Mouse (Mus musculus) intestine, postnatal 0 days (tissue): ENCODE measurements around the gene Gcnt4. TPM values are rescaled to one million over a fixed set of nuclear protein-coding genes. Genes with fewer than 3 reads are reported as not detected.

Experiments used
- ATAC-seq: fragments of 200-750 bp; cut with Nextera tagmentation; 2 replicates; pipeline ENCODE4 v1.8.0; 2017; ENCODE audit warnings: mild to moderate bottlenecking, moderate TSS enrichment, moderate library complexity
- H3K27ac ChIP-seq: fragments of 300-500 bp; sonication (generic); 2 replicates; pipeline ENCODE4 v1.5.1; 2014; ENCODE audit warnings: mild to moderate bottlenecking, low read depth, low read length, moderate library complexity
- H3K27me3 ChIP-seq: fragments of 300-500 bp; sonication (generic); replicated peaks from 2 replicates; pipeline ENCODE4 v1.6.1; 2014; ENCODE audit warnings: low read length, mixed read lengths; ENCODE audit not compliant: control insufficient read depth, insufficient read depth
- H3K36me3 ChIP-seq: fragments of 300-500 bp; sonication (generic); 2 replicates; pipeline ENCODE4 v1.6.1; 2014; ENCODE audit warnings: mild to moderate bottlenecking, moderate library complexity; ENCODE audit not compliant: control insufficient read depth, insufficient read depth
- H3K4me1 ChIP-seq: fragments of 300-500 bp; sonication (generic); replicated peaks from 2 replicates; pipeline ENCODE4 v1.6.1; 2014; ENCODE audit warnings: antibody characterized with exemption, low read length, mixed read lengths; ENCODE audit not compliant: control insufficient read depth, insufficient read depth
- H3K4me2 ChIP-seq: fragments of 300-500 bp; sonication (generic); replicated peaks from 2 replicates; pipeline ENCODE4 v1.6.1; 2014; ENCODE audit warnings: low read depth, mild to moderate bottlenecking, moderate library complexity
- H3K4me3 ChIP-seq: fragments of 300-500 bp; sonication (generic); 2 replicates; pipeline ENCODE4 v1.5.1; 2014; ENCODE audit warnings: low read depth, low read length
- H3K9ac ChIP-seq: fragments of 300-500 bp; sonication (generic); 2 replicates; pipeline ENCODE4 v1.6.1; 2014; ENCODE audit warnings: mild to moderate bottlenecking, low read depth, low read length
- H3K9me3 ChIP-seq: fragments of 300-500 bp; sonication (generic); 2 replicates; pipeline ENCODE4 v1.6.1; 2016; ENCODE audit warnings: mixed run types; ENCODE audit not compliant: control insufficient read depth
- CTCF ChIP-seq: sonication (generic); IDR thresholded peaks from 2 replicates; pipeline ENCODE4 v1.5.1; 2016; ENCODE audit warnings: low read depth, mild to moderate bottlenecking, control low read depth, antibody characterized with exemption, moderate library complexity
- WGBS: fragments of 180-500 bp; shearing (Covaris S2); extraction: QIAGEN DNeasy Blood & Tissue Kit; methylation state at CpG from one replicate; pipeline ENCODE4 v1.1.7; 2014; 5-methylcytosine and 5-hydroxymethylcytosine counted together
- polyA plus RNA-seq: library from polyadenylated mRNA; unstranded; fragments of >200 nt; fragmentation: Nextera tagmentation; extraction: Ambion mirVana; gene quantifications from 2 replicates; pipeline ENCODE4 v1.2.1, GENCODE M21; 2015

Gcnt4 gene
- polyA plus RNA-seq, 1 experiment from 2014 or later, result 6.7 TPM

DNA sequence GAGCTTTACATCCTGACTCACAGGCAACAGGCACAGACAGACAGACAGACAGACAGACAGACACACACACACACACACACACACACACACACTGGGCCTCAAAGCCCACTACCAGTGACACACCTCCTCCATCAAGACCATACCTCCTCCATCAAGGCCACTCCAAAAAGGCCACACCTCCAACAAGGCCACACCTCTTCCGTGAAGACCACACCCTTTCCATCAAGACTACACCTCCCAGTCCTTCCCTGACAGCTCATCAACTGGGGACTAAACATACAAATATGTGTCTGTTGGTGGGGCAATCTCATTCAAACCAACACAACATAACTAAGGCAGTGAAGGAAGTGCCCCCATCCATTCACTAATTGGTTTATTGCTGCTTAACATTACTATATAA lies 72.6 kb downstream of the Gcnt4 start:
- H3K4me2 ChIP-seq, result no peak overlapping the region
- 70% methylated on average over 1 of the region's 1 CpGs for WGBS
- H3K27me3 ChIP-seq, result no peaks in the 10 kb centered on the region
- H3K9ac ChIP-seq, result no peak overlapping the region
- no peaks in the 10 kb centered on the region for H3K36me3 ChIP-seq
- H3K4me3 ChIP-seq, result no peak overlapping the region
- ATAC-seq, result no peak
- no peak for TF ChIP-seq CTCF
- H3K27ac ChIP-seq, result no peak overlapping the region
- H3K9me3 ChIP-seq, result no peaks in the 10 kb centered on the region
- no peaks in the 10 kb centered on the region for H3K4me1 ChIP-seq

Other genes starting within 250 kb of the Gcnt4 start
- gene Ankrd31, start 176.4 kb upstream of the Gcnt4 start, polyA plus RNA-seq, result 0.04 TPM in 1 of 2 replicates, not detected in the other
- gene 1700029F12Rik, start 109.7 kb downstream of the Gcnt4 start, polyA plus RNA-seq, result not detected in 2 replicates
- gene Fam169a, start 142.6 kb downstream of the Gcnt4 start, polyA plus RNA-seq, result 0.78 and 0.90 TPM in 2 replicates
- 3.5 and 4.2 TPM in 2 replicates for gene Gm6169, start 174.5 kb downstream of the Gcnt4 start, polyA plus RNA-seq
- 16.8 and 19.0 TPM in 2 replicates for gene Gfm2, start 213.2 kb downstream of the Gcnt4 start, polyA plus RNA-seq
- 58.1 and 64.0 TPM in 2 replicates for gene Nsa2, start 213.2 kb downstream of the Gcnt4 start, polyA plus RNA-seq